Mouse (Mus musculus) testis, postnatal 10 days (tissue): ENCODE data around the gene Tpi1.

ENCODE experiments used
- DNase-seq: peaks from one replicate; pipeline ENCODE4 v3.0.0; 2021; ENCODE audit warnings: low spot score

Tpi1 gene

GRCm38 (mm10) chr6:124813933-124814332, at the start of gene Tpi1:
Tpi1 (minus strand) TSS chr6:124814296.
- peak; percentile 93 for DNase-seq

- no peak for DNase-seq
Measured at GRCm38 (mm10) chr6:124863125-124863657, 49.1 kb upstream of the Tpi1 start.

- no peak for DNase-seq
Measured at GRCm38 (mm10) chr6:124862406-124863124, 48.5 kb upstream of the Tpi1 start.

GRCm38 (mm10) chr6:124861802-124862201, 47.7 kb upstream of the Tpi1 start:
- no peak for DNase-seq

- DNase-seq: no peak
Measured at GRCm38 (mm10) chr6:124861266-124861665, 47.2 kb upstream of the Tpi1 start.

- DNase-seq: no peak
Measured at GRCm38 (mm10) chr6:124860511-124860910, 46.4 kb upstream of the Tpi1 start.

GRCm38 (mm10) chr6:124859725-124860124, 45.6 kb upstream of the Tpi1 start:
- peak; percentile 95 for DNase-seq

- DNase-seq: no peak
Measured at GRCm38 (mm10) chr6:124858561-124859318, 44.6 kb upstream of the Tpi1 start.

GRCm38 (mm10) chr6:124857840-124858530, 43.9 kb upstream of the Tpi1 start:
- peak; percentile 42 for DNase-seq

- DNase-seq: peak; percentile 86
Measured at GRCm38 (mm10) chr6:124856916-124857839, 43.1 kb upstream of the Tpi1 start, which contains the start of gene P3h3. P3h3 (minus strand) TSS chr6:124857752.

- DNase-seq: no peak
Measured at GRCm38 (mm10) chr6:124856321-124856720, 42.2 kb upstream of the Tpi1 start.

- DNase-seq: no peak
Measured at GRCm38 (mm10) chr6:124854647-124855046, 40.6 kb upstream of the Tpi1 start.

- DNase-seq: no peak
Measured at GRCm38 (mm10) chr6:124850535-124850934, 36.4 kb upstream of the Tpi1 start.

GRCm38 (mm10) chr6:124847305-124847704, 33.2 kb upstream of the Tpi1 start:
- peak; percentile 95 for DNase-seq

GRCm38 (mm10) chr6:124840241-124841167, 26.4 kb upstream of the Tpi1 start, which contains the start of gene Gnb3:
Gnb3 (minus strand) TSS chr6:124840275.
- DNase-seq: no peak

- no peak for DNase-seq
Measured at GRCm38 (mm10) chr6:124839805-124840204, 25.7 kb upstream of the Tpi1 start.

- no peak for DNase-seq
Measured at GRCm38 (mm10) chr6:124836411-124836810, 22.3 kb upstream of the Tpi1 start.

GRCm38 (mm10) chr6:124835531-124835930, 21.4 kb upstream of the Tpi1 start:
- no peak for DNase-seq

- no peak for DNase-seq
Measured at GRCm38 (mm10) chr6:124834512-124835081, 20.5 kb upstream of the Tpi1 start.

GRCm38 (mm10) chr6:124831649-124832048, 17.6 kb upstream of the Tpi1 start:
- no peak for DNase-seq
